Mouse (Mus musculus) brain, embryonic 18.5 days (tissue): ENCODE measurements around the gene Xpot.

Experiments
- DNase-seq: peaks from one replicate; pipeline ENCODE4 v3.0.0-alpha.2; 2012; ENCODE audit warnings: low read depth, low spot score

The Xpot gene

DNA sequence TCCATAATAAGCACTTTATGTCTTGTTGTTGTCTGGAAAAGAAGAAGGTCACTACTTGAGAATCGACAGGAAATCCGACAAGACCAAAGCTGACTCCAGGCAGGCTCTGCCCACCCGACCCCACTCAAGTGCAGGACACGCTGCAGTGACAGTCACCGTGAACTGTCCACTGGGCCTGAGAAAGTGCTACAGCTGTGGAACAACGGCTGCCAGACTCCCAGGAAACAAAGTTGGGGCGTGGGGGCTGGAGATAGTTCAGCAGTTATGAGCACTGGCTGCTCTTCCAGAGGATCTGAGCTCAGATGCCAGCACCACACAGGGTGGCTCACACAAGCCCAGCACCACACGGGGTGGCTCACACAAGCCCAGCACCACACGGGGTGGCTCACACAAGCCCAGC is 49.8 kb downstream of the Xpot start:
- DNase-seq: no peak

DNA sequence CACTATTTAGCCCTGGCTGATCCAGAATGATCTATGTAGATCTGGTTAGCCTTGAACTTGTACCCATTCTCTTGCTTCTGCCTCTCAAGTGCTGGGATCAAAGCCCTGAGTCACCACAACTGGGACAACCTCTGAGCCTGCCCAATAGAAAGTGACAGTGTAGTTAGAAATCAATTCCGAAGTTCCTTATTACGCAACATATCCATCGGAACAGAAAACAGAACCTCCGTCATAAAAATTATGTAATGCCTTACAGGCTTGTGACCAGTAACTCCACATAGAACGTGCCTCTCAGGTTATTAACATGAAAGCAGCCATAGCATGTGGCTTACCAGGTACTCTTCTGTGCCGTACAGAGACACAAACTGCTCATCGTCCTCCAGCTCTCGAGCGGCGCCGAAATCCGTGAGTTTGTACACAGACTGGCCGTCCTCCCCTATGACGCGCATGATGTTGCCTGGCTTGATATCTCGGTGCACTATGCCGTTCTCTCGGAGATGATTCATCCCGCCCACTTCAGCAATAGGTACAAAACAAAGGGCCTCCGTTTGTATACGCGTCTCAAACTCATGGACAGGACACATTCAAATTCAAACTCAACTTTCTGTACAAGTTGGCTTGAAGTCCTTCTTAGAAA is 54.5 kb downstream of the Xpot start:
- DNase-seq: no peak

DNA sequence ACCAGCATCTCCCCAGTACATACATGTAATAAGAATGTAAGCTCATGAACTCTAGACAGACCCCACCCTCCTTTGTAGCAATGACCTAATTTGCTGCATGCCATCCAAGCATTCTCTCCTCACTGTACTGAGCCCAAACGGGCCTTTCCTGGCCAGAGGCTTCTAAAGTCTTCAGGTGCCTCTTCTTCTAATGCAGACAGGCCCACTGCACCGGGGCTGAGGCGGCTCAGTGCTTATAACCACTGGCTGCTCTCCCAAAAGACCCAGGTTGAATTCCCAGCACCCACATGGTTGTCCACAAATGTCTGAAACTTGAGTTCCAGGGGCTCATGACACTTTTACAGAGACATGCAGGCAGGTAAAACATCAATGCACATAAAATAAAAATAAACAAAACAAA is 55.1 kb downstream of the Xpot start:
- DNase-seq: no peak

DNA sequence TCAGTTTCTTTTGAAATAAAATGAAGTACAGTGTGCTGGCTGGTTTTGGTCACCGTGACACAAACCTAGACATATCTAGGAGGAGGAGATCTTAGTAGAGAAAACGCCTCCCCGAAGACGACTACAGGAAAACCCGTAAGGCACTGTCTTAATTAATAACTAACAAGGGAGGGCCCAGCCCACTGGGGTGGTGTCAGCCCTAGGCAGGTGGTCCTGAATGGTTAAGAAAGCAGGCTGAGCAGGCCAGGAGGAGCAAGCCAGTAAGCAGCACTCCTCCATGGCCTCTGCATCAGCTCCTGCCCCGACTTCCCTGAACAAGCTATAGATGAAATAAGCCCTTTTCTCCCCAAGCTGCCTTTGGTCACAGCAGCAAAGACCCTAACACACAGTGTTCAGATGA is 56.3 kb downstream of the Xpot start:
- DNase-seq: no peak

DNA sequence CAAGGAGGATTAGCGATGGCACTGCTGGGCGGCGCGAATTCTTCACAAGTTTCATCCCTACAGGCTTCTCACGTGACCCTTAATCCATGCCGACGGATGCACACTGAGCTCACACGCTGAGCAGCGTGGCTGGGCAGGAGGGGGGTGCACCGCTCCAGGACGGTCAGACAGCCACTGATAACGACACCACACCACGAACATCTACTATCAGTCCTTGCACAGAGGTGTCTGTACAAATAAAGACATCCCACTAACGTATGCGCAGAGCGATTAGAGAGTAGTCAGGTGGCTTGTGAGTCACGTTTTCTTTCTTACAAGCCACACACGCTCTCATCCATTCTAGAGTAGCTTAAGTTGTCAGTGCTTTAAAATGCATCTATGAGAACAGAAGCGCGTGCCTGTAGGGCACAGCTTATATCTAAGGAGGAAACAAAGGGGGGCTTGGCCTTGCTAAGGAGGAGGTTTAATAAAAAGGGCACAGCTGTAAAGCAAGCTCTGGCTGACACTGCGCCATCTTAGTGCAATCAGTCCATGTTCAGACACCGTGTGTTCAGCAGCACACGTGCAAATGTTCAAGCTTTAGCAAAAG is 57.0 kb downstream of the Xpot start:
- peak; percentile 24 for DNase-seq

DNA sequence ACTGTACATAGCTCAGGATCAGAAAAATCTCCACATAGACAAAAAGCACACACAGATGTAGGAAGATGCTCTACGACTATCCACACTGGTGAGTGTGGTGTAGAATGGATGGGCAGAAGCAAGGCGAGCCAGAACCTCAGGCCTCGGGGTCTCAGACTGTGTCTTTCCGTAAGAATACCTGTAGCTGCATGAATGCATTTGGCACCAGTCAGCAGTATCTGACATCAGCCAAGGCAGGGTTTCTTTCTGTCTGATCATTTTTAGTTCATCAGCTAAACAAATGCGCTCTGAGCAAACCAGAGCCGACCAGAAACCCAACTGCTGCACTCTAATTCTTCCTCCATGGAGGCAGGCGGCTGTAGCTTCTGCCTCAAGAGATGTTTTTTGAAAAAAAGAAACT is 57.6 kb downstream of the Xpot start:
- DNase-seq: no peak

DNA sequence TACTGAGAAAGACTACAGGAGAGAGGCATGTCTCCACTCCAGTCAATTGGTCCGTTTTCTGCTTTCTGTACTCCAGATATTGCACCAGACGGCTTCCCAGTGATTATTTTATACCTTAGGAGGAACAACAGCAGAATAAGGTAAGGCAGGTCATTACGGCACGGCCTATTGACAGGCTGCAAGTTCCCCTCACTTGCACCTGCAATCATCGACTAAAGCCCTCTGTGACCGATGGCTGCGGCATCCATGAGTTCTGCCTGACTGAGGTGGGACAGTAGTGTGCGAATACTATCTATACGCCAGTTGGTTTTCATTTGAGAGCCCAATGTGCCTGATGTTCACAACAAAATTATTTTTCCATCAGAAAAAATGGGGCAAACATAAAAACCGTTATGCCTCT is 58.1 kb downstream of the Xpot start:
- no peak for DNase-seq

DNA sequence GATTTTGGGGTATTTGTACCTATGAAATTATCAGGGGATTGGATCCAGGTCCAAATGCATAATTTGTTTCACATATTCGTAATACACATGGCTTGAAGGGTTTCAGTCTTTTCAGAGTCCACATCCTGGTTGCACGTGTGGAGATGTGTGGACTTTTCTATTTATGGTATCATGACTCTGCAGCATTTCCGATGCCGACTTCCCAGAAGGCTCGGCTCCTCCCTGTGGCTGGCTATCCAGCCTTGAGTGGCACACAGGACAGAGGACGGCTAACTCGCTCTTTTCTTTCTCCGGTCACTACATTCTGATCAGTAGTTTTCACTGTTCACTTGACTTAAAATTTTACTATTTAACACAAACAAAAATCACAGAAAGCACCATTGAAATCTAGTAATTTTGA is 61.7 kb downstream of the Xpot start:
- no peak for DNase-seq

DNA sequence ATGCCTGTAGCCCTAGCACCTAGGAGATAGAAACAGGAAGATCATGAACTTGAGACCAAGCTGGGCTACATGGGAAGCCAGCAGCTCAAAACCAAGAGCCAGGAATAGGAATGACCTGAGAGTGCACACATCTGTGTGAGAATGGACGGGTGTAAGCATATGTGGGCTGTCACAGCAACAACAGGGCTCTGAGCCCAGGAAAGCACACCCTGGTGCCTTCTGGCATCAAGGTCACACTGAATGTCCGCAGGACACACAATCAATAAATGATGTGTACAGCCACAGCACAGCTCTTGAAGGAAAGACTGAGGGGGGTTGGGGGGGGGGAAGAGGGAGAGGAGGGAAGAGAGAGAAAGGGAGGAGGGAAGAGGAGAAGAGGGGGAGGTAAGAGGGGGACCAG is 67.9 kb downstream of the Xpot start:
- DNase-seq: no peak

DNA sequence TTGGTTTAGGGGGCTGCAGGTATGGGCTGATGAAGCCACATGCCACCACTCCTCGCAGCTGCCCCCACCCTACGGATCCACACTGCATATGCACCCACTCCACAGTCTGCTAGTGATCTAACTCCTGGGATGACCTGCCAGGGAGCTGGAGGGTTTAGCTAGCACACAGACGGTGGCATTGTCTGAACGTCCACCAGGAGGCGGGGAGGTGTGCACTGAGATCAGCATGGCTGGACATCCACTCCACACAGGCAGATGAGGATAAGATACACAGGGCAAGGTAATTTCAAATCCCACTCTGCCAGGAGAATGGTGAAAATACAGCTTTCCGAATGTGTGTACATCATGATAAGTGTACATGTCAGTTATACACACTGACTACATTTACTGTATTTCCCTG is 69.9 kb downstream of the Xpot start:
- DNase-seq: no peak

DNA sequence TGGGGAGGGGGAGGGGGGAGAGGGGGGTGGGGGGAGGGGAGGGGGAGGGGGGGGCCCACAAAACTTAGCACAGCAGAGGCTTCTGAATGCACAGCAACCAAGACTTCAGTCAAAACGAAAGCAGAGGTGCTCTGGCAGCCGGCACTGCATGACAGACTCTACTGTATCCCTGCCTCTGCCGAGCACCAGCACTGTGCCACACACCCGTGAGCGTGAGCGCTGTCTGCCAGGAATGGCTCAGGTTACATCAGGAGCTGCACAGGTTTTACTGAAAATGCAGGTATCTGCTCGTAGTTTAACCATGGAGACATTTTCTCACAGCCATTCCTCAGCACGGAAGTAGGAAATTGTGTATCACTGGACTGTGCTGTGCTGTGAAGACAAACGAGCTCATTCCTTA is 75.8 kb downstream of the Xpot start:
- no peak for DNase-seq

DNA sequence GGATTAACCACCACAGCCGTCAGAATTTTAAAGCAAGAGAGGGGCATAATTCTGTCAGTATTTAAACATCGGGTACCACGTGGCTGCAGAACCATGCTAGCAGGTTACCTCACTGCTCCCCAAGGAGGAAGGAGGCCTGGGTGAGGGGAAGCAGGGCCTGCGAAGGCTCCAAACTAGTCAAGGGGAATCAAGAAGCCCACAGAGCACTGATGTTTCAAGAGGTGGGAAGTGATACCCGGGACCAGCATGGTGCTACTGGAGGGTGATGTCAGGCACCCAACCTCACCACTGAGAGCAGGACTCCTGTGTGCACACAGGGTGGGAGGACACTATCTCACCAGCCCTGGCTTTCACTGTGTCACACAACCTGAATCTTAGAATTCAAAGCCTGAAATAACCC is 76.5 kb downstream of the Xpot start:
- no peak for DNase-seq

DNA sequence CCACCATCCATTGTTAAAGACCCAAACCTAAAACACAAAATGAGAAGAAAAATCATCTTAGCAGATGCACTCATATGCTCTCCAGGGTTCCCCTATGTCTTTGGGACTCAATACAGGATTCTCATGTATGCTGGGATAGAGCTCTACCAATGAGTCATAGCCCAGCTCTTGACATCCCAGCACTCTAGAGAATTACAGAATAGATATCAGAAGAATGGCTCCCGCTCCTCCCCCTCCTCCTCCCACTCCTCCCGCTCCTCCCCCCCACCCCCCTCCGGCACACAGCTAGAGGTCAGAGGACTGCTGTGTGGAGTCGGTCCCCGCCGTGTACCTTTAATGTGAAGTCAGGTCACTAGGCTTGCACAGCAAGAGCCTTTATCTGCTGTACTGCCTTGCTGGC is 79.0 kb downstream of the Xpot start:
- no peak for DNase-seq

DNA sequence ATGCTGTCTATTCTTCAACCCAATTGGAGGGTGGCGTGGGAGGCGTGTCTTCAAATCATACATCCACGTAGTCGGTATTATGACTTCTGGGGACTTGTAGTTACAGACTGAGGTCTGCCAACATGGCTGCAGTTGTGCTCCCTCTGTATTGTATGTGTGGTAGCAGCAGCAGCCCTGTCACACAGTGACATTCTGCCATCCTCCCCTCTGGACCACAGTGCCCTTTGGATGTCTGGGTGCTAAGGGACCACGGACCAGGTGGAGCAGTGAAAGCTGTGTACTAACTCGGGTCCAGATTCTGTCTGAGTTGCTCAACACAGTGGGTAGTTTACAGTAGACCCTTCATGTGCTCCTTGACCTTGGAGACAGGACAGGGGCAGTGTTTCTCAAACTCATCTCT is 82.6 kb downstream of the Xpot start:
- no peak for DNase-seq

DNA sequence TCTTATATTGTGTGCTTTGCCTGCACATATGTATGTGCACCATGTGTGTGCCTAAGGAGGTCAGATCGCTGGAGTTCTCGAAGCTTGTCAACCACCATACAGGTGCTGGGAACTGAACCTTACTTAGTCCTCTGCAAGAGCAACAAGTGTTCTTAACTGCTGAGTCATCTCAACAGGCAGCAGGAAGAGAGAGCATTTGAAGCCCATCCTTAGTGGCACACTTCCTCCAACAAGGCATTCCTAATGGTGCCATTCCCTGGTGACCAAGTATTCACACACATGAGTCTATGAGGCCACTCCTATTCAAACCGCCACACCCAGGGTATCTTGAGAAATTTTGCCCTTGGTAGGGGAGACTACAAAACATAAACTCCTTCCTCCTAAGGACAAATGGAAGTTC is 84.0 kb downstream of the Xpot start:
- DNase-seq: no peak
